Mouse (Mus musculus): ENCODE results near the gene Rnf44.

DNA sequence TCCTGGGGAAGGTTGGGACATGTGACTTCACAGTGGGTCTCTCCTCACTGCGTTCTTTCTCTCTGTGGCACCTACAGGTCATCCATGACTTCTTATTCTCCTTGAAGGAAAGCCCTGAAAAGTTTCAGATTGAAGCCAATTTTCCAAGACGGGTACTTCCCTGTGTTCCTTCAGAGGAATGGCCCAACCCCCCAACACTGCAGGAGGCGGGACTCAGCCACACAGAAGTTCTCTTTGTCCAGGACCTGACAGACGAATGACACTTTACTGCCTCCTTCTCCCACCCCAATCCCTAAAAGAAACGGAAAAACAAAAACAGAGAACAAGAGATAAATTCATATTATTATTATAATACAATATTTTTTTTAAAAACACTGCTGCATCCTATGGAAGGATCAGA is 32.8 kb downstream of the Rnf44 start:
- no peak for TF ChIP-seq ZNF384 (IDR thresholded peaks at IDR 0.05; ENCODE audit: low read depth, low read length)
- TF ChIP-seq MAFK (IDR thresholded peaks at IDR 0.05; ENCODE audit: insufficient read depth, low read depth, low read length), result no peak
- TF ChIP-seq CHD2 (IDR thresholded peaks at IDR 0.05; ENCODE audit: low read depth, low read length), result no peak
- TF ChIP-seq ZC3H11A (IDR thresholded peaks at IDR 0.05; ENCODE audit: borderline replicate concordance, low read depth, low read length), result no peak
- no peak for TF ChIP-seq HCFC1 (IDR thresholded peaks at IDR 0.05; ENCODE audit: borderline replicate concordance, insufficient read depth, low read length)

All from ES-E14 (cell line).